Mouse (Mus musculus): ENCODE data around the gene Tmprss15. TPM values are rescaled to one million over a fixed set of nuclear protein-coding genes. Genes with fewer than 3 reads are reported as not detected.

The Tmprss15 gene
- total and polyA plus RNA-seq, 2 experiments from 2014 or later = 0.06 TPM; not detected in 1

GRCm38 (mm10) chr16:78934298-78934697, 156.6 kb downstream of the Tmprss15 start:
- TF ChIP-seq CTCF (IDR thresholded peaks at IDR 0.05) = no peak
- H3K27me3 ChIP-seq (ENCODE audit: insufficient read depth, low read length) = no peaks in the 10 kb centered on the region
- no peak overlapping the region for H3K9ac ChIP-seq (replicated peaks; ENCODE audit: low read length, poor library complexity, severe bottlenecking)
- no peaks in the 10 kb centered on the region for H3K36me3 ChIP-seq (ENCODE audit: insufficient read depth, low read length)
- no peak overlapping the region for H3K27ac ChIP-seq (ENCODE audit: low read depth, low read length)
- DNase-seq (ENCODE audit: low spot score) (no peak), ATAC-seq (ENCODE audit: low FRiP score) (no peak)
- 82% methylated on average over 2 of the region's 2 CpGs for WGBS
- H3K4me2 ChIP-seq (ENCODE audit: low read depth, low read length, poor library complexity, severe bottlenecking) = no peak overlapping the region
- H3K4me1 ChIP-seq (ENCODE audit: insufficient read depth, low read length) = no peaks in the 10 kb centered on the region
- no peaks in the 10 kb centered on the region for H3K9me3 ChIP-seq (ENCODE audit: low read length)
- H3K4me3 ChIP-seq (ENCODE audit: low read depth, low read length) = no peak overlapping the region

- ATAC-seq (ENCODE audit: low FRiP score) (peak; percentile 73), DNase-seq (ENCODE audit: low spot score) (peak; percentile 37)
Measured at GRCm38 (mm10) chr16:78931287-78932025, 159.4 kb downstream of the Tmprss15 start.

GRCm38 (mm10) chr16:78930382-78931286, 160.3 kb downstream of the Tmprss15 start, which contains the start of gene Chodl:
TSS of gene Chodl (plus strand) at chr16:78930948.
- no peaks in the 10 kb centered on the region for H3K27me3 ChIP-seq (ENCODE audit: insufficient read depth, low read length)
- H3K4me3 ChIP-seq (ENCODE audit: low read depth, low read length) = peak within 1 kb of the TSS; percentile 63
- H3K4me2 ChIP-seq (ENCODE audit: low read depth, low read length, poor library complexity, severe bottlenecking) = peak within 1 kb of the TSS; percentile 98
- H3K9ac ChIP-seq (replicated peaks; ENCODE audit: low read length, poor library complexity, severe bottlenecking) = peak within 1 kb of the TSS; percentile 61
- WGBS = 12% methylated on average over 19 of the region's 19 CpGs
- H3K4me1 ChIP-seq (ENCODE audit: insufficient read depth, low read length) = no peaks in the 10 kb centered on the region
- H3K9me3 ChIP-seq (ENCODE audit: low read length) = no peaks in the 10 kb centered on the region
- no peaks in the 10 kb centered on the region for H3K36me3 ChIP-seq (ENCODE audit: insufficient read depth, low read length)
- peak; percentile 73 for DNase-seq (ENCODE audit: low spot score)
- ATAC-seq (ENCODE audit: low FRiP score) = peak; percentile 83
- TF ChIP-seq CTCF (IDR thresholded peaks at IDR 0.05) = no peak
- H3K27ac ChIP-seq (ENCODE audit: low read depth, low read length) = no peak within 1 kb of the TSS

More at GRCm38 (mm10) chr16:78931287-78932025, 159.4 kb downstream of the Tmprss15 start:
- H3K4me3 ChIP-seq (ENCODE audit: low read depth, low read length) = peak overlapping the region; percentile 63
- peak overlapping the region; percentile 61 for H3K9ac ChIP-seq (replicated peaks; ENCODE audit: low read length, poor library complexity, severe bottlenecking)
- H3K27me3 ChIP-seq (ENCODE audit: insufficient read depth, low read length) = no peaks in the 10 kb centered on the region
- no peaks in the 10 kb centered on the region for H3K36me3 ChIP-seq (ENCODE audit: insufficient read depth, low read length)
- WGBS = 11% methylated on average over 16 of the region's 16 CpGs
- no peak overlapping the region for H3K27ac ChIP-seq (ENCODE audit: low read depth, low read length)
- peak overlapping the region; percentile 98 for H3K4me2 ChIP-seq (ENCODE audit: low read depth, low read length, poor library complexity, severe bottlenecking)
- no peaks in the 10 kb centered on the region for H3K9me3 ChIP-seq (ENCODE audit: low read length)
- H3K4me1 ChIP-seq (ENCODE audit: insufficient read depth, low read length) = no peaks in the 10 kb centered on the region
- TF ChIP-seq CTCF (IDR thresholded peaks at IDR 0.05) = peak; percentile 32

- DNase-seq (ENCODE audit: low spot score) (no peak), ATAC-seq (ENCODE audit: low FRiP score) (no peak)
- 65% methylated on average over 5 of the region's 5 CpGs for WGBS
Measured at GRCm38 (mm10) chr16:78922644-78923043, 168.3 kb downstream of the Tmprss15 start.

More at GRCm38 (mm10) chr16:78922644-78923043, 168.3 kb downstream of the Tmprss15 start:
- Histone ChIP-seq H3K36me3 (ENCODE audit: insufficient read depth, low read length) (no peaks in the 10 kb centered on the region), H3K4me2 (ENCODE audit: low read depth, low read length, poor library complexity, severe bottlenecking) (no peak overlapping the region), H3K27me3 (ENCODE audit: insufficient read depth, low read length) (no peaks in the 10 kb centered on the region), H3K4me3 (ENCODE audit: low read depth, low read length) (no peak overlapping the region), H3K9me3 (ENCODE audit: low read length) (no peaks in the 10 kb centered on the region), H3K27ac (ENCODE audit: low read depth, low read length) (no peak overlapping the region), H3K9ac (replicated peaks; ENCODE audit: low read length, poor library complexity, severe bottlenecking) (no peak overlapping the region), H3K4me1 (ENCODE audit: insufficient read depth, low read length) (no peaks in the 10 kb centered on the region)
- TF ChIP-seq CTCF (IDR thresholded peaks at IDR 0.05) = no peak

Other genes with a start within 250 kb of the Tmprss15 start
- 7.4 and 11.6 TPM in 2 replicates for gene Chodl, start 160.1 kb downstream of the Tmprss15 start, total RNA-seq (2014; rRNA removed)
- 8.9 and 11.0 TPM in 2 replicates for gene Chodl, start 160.1 kb downstream of the Tmprss15 start, polyA plus RNA-seq (2015; fragmentation: Nextera tagmentation; extraction: Ambion mirVana)